Mouse (Mus musculus) ES-Bruce4 (cell line): Measurements from ENCODE around the gene Ankrd1. TPM values are rescaled to one million over a fixed set of nuclear protein-coding genes. Genes with fewer than 3 reads are reported as not detected.

Experiments
- H3K27ac ChIP-seq: 2 replicates; pipeline ENCODE4 v1.5.1; 2012; ENCODE audit warnings: low read length, inconsistent platforms; ENCODE audit not compliant: insufficient read depth
- H3K27me3 ChIP-seq: 2 replicates; pipeline ENCODE4 v1.6.1; 2012; ENCODE audit warnings: mild to moderate bottlenecking, low read length, inconsistent platforms; ENCODE audit not compliant: control insufficient read depth, poor library complexity, insufficient read depth, severe bottlenecking
- H3K36me3 ChIP-seq: 2 replicates; pipeline ENCODE4 v1.6.1; 2012; ENCODE audit warnings: inconsistent platforms, mild to moderate bottlenecking, low read length, moderate library complexity; ENCODE audit not compliant: control insufficient read depth, poor library complexity, insufficient read depth, severe bottlenecking
- H3K4me1 ChIP-seq: one replicate; pipeline ENCODE4 v1.8.1; 2011; ENCODE audit warnings: low read length; ENCODE audit not compliant: control insufficient read depth, insufficient read depth
- H3K4me3 ChIP-seq: 2 replicates; pipeline ENCODE4 v1.5.1; 2011; ENCODE audit warnings: low read depth, mild to moderate bottlenecking, low read length
- H3K9ac ChIP-seq: 2 replicates; pipeline ENCODE4 v1.6.1; 2012; ENCODE audit warnings: low read depth, mild to moderate bottlenecking, inconsistent platforms; ENCODE audit not compliant: poor library complexity, severe bottlenecking
- H3K9me3 ChIP-seq: replicated peaks from 2 replicates; pipeline ENCODE4 v1.6.1; 2012; ENCODE audit warnings: mild to moderate bottlenecking, low read length, inconsistent platforms; ENCODE audit not compliant: control insufficient read depth, poor library complexity, insufficient read depth, severe bottlenecking
- CTCF ChIP-seq: IDR thresholded peaks from one replicate; pipeline ENCODE4 v1.8.1; 2011; ENCODE audit warnings: low read depth, low read length
- EP300 ChIP-seq: IDR thresholded peaks from 2 replicates; pipeline ENCODE4 v1.6.1; 2011; ENCODE audit warnings: low read depth, low read length; ENCODE audit not compliant: insufficient read depth
- POLR2A ChIP-seq: IDR thresholded peaks from one replicate; pipeline ENCODE4 v1.8.1; 2011; ENCODE audit warnings: low read length; ENCODE audit not compliant: insufficient read depth
- polyA plus RNA-seq: library from polyadenylated mRNA; stranded (reverse); fragments of >200 nt; gene quantifications from 2 replicates; pipeline ENCODE4 v1.2.4, GENCODE M21; 2011; ENCODE audit warnings: low read depth; ENCODE audit not compliant: missing spikeins, insufficient read depth, insufficient read length

Ankrd1 gene
- polyA plus RNA-seq, 1 experiment = 8.7 TPM

GRCm38 (mm10) chr19:36116185-36116584 is 3.7 kb downstream of the Ankrd1 start:
- no peaks in the 10 kb centered on the region for H3K27me3 ChIP-seq
- TF ChIP-seq EP300 = no peak
- TF ChIP-seq POLR2A = no peak
- TF ChIP-seq CTCF = no peak
- H3K9me3 ChIP-seq = no peaks in the 10 kb centered on the region

GRCm38 (mm10) chr19:36112007-36112406 is 7.9 kb downstream of the Ankrd1 start:
- Histone ChIP-seq H3K27me3 (no peaks in the 10 kb centered on the region), H3K27ac (no peak overlapping the region), H3K4me1 (no peaks in the 10 kb centered on the region), H3K36me3 (no peaks in the 10 kb centered on the region), H3K9me3 (no peaks in the 10 kb centered on the region), H3K4me3 (no peak overlapping the region), H3K9ac (no peak overlapping the region)
- TF ChIP-seq EP300 (no peak), CTCF (no peak)

More at GRCm38 (mm10) chr19:36116185-36116584, 3.7 kb downstream of the Ankrd1 start:
- Histone ChIP-seq H3K27ac (no peak overlapping the region), H3K4me1 (no peaks in the 10 kb centered on the region), H3K9ac (no peak overlapping the region), H3K36me3 (no peaks in the 10 kb centered on the region), H3K4me3 (no peak overlapping the region)

- no peak overlapping the region for H3K9ac ChIP-seq
- no peak overlapping the region for H3K27ac ChIP-seq
- no peak for TF ChIP-seq POLR2A
- TF ChIP-seq EP300 = no peak
- TF ChIP-seq CTCF = no peak
- H3K4me1 ChIP-seq = no peaks in the 10 kb centered on the region
- no peak overlapping the region for H3K4me3 ChIP-seq
- no peaks in the 10 kb centered on the region for H3K27me3 ChIP-seq
- no peaks in the 10 kb centered on the region for H3K36me3 ChIP-seq
- no peaks in the 10 kb centered on the region for H3K9me3 ChIP-seq
These were observed 8.6 kb downstream of the Ankrd1 start for GRCm38 (mm10) chr19:36111054-36111895.

GRCm38 (mm10) chr19:36110465-36110864 is 9.4 kb downstream of the Ankrd1 start:
- Histone ChIP-seq H3K4me1 (no peaks in the 10 kb centered on the region), H3K9ac (no peak overlapping the region), H3K36me3 (no peaks in the 10 kb centered on the region), H3K27ac (no peak overlapping the region), H3K27me3 (no peaks in the 10 kb centered on the region), H3K4me3 (no peak overlapping the region), H3K9me3 (no peaks in the 10 kb centered on the region)
- TF ChIP-seq POLR2A (no peak), CTCF (no peak), EP300 (no peak)

- Histone ChIP-seq H3K9ac (no peak overlapping the region), H3K9me3 (no peaks in the 10 kb centered on the region), H3K4me1 (no peaks in the 10 kb centered on the region), H3K27me3 (no peaks in the 10 kb centered on the region), H3K36me3 (no peaks in the 10 kb centered on the region), H3K27ac (no peak overlapping the region), H3K4me3 (no peak overlapping the region)
- TF ChIP-seq CTCF = no peak
These were observed 10.5 kb downstream of the Ankrd1 start for GRCm38 (mm10) chr19:36109318-36109944.

- Histone ChIP-seq H3K36me3 (peaks cover 8% of the 10 kb centered on the region), H3K27ac (no peak overlapping the region), H3K9me3 (no peaks in the 10 kb centered on the region), H3K4me3 (no peak overlapping the region), H3K4me1 (no peaks in the 10 kb centered on the region), H3K9ac (no peak overlapping the region), H3K27me3 (no peaks in the 10 kb centered on the region)
- TF ChIP-seq CTCF = no peak
- TF ChIP-seq POLR2A = no peak
- TF ChIP-seq EP300 = no peak
These were observed 16.0 kb downstream of the Ankrd1 start for GRCm38 (mm10) chr19:36103909-36104308.
